Mouse (Mus musculus) cerebellum, adult 11-12 months (tissue): Measurements from ENCODE around the gene Slc7a6.

ENCODE experiments used
- DNase-seq: peaks from one replicate; pipeline ENCODE4 v3.0.0; 2022

Gene Slc7a6

GRCm38 (mm10) chr8:106168356-106169016 lies at the start of gene Slc7a6:
Gene Slc7a6 (plus strand): TSS chr8:106168857.
- peak; percentile 85 for DNase-seq

GRCm38 (mm10) chr8:106123443-106123842 lies 45.2 kb upstream of the Slc7a6 start:
- no peak for DNase-seq

- DNase-seq = no peak
Observed at GRCm38 (mm10) chr8:106126055-106126454, 42.6 kb upstream of the Slc7a6 start.

GRCm38 (mm10) chr8:106127054-106127453 lies 41.6 kb upstream of the Slc7a6 start:
- no peak for DNase-seq

- no peak for DNase-seq
Observed at GRCm38 (mm10) chr8:106127882-106128410, 40.7 kb upstream of the Slc7a6 start.

- no peak for DNase-seq
Observed at GRCm38 (mm10) chr8:106129232-106129930, 39.3 kb upstream of the Slc7a6 start.

GRCm38 (mm10) chr8:106129997-106130396 lies 38.7 kb upstream of the Slc7a6 start:
- DNase-seq = no peak

GRCm38 (mm10) chr8:106130505-106130904 lies 38.2 kb upstream of the Slc7a6 start:
- no peak for DNase-seq

GRCm38 (mm10) chr8:106131021-106131420 lies 37.6 kb upstream of the Slc7a6 start:
- no peak for DNase-seq

GRCm38 (mm10) chr8:106131488-106132222 lies 37.0 kb upstream of the Slc7a6 start:
- no peak for DNase-seq

- DNase-seq = no peak
Observed at GRCm38 (mm10) chr8:106132356-106132755, 36.3 kb upstream of the Slc7a6 start.

- DNase-seq = no peak
Observed at GRCm38 (mm10) chr8:106133526-106133925, 35.1 kb upstream of the Slc7a6 start.

GRCm38 (mm10) chr8:106133946-106134345 lies 34.7 kb upstream of the Slc7a6 start:
- DNase-seq = no peak

GRCm38 (mm10) chr8:106134751-106135571 lies 33.7 kb upstream of the Slc7a6 start:
- no peak for DNase-seq

GRCm38 (mm10) chr8:106135672-106136071 lies 33.0 kb upstream of the Slc7a6 start:
- no peak for DNase-seq

- DNase-seq = no peak
Observed at GRCm38 (mm10) chr8:106136156-106137130, 32.2 kb upstream of the Slc7a6 start, which contains the start of gene Esrp2. Gene Esrp2 (minus strand): TSS chr8:106136974.

GRCm38 (mm10) chr8:106137218-106137905 lies 31.3 kb upstream of the Slc7a6 start:
- no peak for DNase-seq

- no peak for DNase-seq
Observed at GRCm38 (mm10) chr8:106137906-106138477, 30.7 kb upstream of the Slc7a6 start.

GRCm38 (mm10) chr8:106138616-106139015 lies 30.0 kb upstream of the Slc7a6 start:
- no peak for DNase-seq

- no peak for DNase-seq
Observed at GRCm38 (mm10) chr8:106140191-106140590, 28.5 kb upstream of the Slc7a6 start.
